Mouse (Mus musculus) limb, embryonic 14.5 days (tissue): ENCODE data around the gene Tufm. TPM values are rescaled to one million over a fixed set of nuclear protein-coding genes. Genes with fewer than 3 reads are reported as not detected.
A peak's percentile ranks its signal among the peaks of the same experiment; 100 is the strongest.

Experiments used
- ATAC-seq: fragments of 200-750 bp; cut with Nextera tagmentation; 2 replicates; pipeline ENCODE4 v1.8.0; 2017; ENCODE audit warnings: low read depth, moderate number of reproducible peaks, moderate TSS enrichment; ENCODE audit not compliant: low FRiP score
- DNase-seq: peaks from one replicate; pipeline ENCODE4 v3.0.0-alpha.2; 2015; ENCODE audit warnings: low spot score
- H3K27ac ChIP-seq: fragments of 300-500 bp; sonication (generic); replicated peaks from 2 replicates; pipeline ENCODE4 v1.5.1; 2014; ENCODE audit warnings: low read depth, mild to moderate bottlenecking, low read length, moderate library complexity, mixed read lengths
- H3K27me3 ChIP-seq: fragments of 300-500 bp; sonication (generic); 2 replicates; pipeline ENCODE4 v1.6.1; 2014; ENCODE audit warnings: low read length, mixed read lengths; ENCODE audit not compliant: control insufficient read depth, insufficient read depth
- H3K36me3 ChIP-seq: fragments of 300-500 bp; sonication (generic); 2 replicates; pipeline ENCODE4 v1.6.1; 2014; ENCODE audit warnings: mild to moderate bottlenecking, low read length, moderate library complexity, mixed read lengths; ENCODE audit not compliant: control insufficient read depth, insufficient read depth
- H3K4me1 ChIP-seq: fragments of 300-500 bp; sonication (generic); 2 replicates; pipeline ENCODE4 v1.6.1; 2014; ENCODE audit warnings: antibody characterized with exemption, low read length, mixed read lengths; ENCODE audit not compliant: control insufficient read depth, insufficient read depth
- H3K4me2 ChIP-seq: fragments of 300-500 bp; sonication (generic); replicated peaks from 2 replicates; pipeline ENCODE4 v1.6.1; 2014; ENCODE audit warnings: low read depth, mild to moderate bottlenecking, low read length, moderate library complexity; ENCODE audit not compliant: severe bottlenecking
- H3K4me3 ChIP-seq: fragments of 300-500 bp; sonication (generic); replicated peaks from 2 replicates; pipeline ENCODE4 v1.5.1; 2014; ENCODE audit warnings: low read length
- H3K9ac ChIP-seq: fragments of 300-500 bp; sonication (generic); 2 replicates; pipeline ENCODE4 v1.6.1; 2014; ENCODE audit warnings: mild to moderate bottlenecking, low read depth, low read length, moderate library complexity; ENCODE audit not compliant: severe bottlenecking
- H3K9me3 ChIP-seq: fragments of 300-500 bp; sonication (generic); 2 replicates; pipeline ENCODE4 v1.6.1; 2016; ENCODE audit warnings: low read length; ENCODE audit not compliant: control insufficient read depth
- POLR2A ChIP-seq: fragments of 200-500 bp; IDR thresholded peaks from 2 replicates; pipeline ENCODE4 v1.8.0; 2012; ENCODE audit warnings: inconsistent platforms, mild to moderate bottlenecking, moderate library complexity, borderline replicate concordance; ENCODE audit not compliant: insufficient read depth, insufficient read length; ENCODE audit errors: extremely low read depth
- WGBS: fragments of 180-500 bp; shearing (Covaris S2); extraction: QIAGEN DNeasy Blood & Tissue Kit; methylation state at CpG from one replicate; pipeline ENCODE4 v1.1.7; 2014; 5-methylcytosine and 5-hydroxymethylcytosine counted together
- polyA plus RNA-seq, 2 experiments: library from polyadenylated mRNA; depleted of rRNA in 1 of 2; stranded (reverse) in 1 of 2; unstranded in 1 of 2; fragments of >200 nt; fragmentation: Nextera tagmentation in 1 of 2; extraction: Ambion mirVana in 1 of 2; gene quantifications; 2 replicates each; pipeline versions ENCODE4 v1.2.1 to v1.2.3; 2012 to 2014

The Tufm gene
- polyA plus RNA-seq, 2 experiments, result 111 to 125 TPM

GRCm38 (mm10) chr7:126461626-126462025, 25.5 kb upstream of the Tufm start:
- H3K4me3 ChIP-seq, result no peak overlapping the region
- peaks cover 5% of the 10 kb centered on the region; the same call in 1 of the 2 replicates for H3K36me3 ChIP-seq
- 70% methylated on average over 3 of the region's 3 CpGs for WGBS
- no peak for TF ChIP-seq POLR2A
- peaks cover 17% of the 10 kb centered on the region for H3K4me1 ChIP-seq
- DNase-seq, result no peak
- H3K4me2 ChIP-seq, result no peak overlapping the region
- H3K27me3 ChIP-seq, result no peaks in the 10 kb centered on the region
- no peak overlapping the region for H3K27ac ChIP-seq
- no peak for ATAC-seq
- H3K9ac ChIP-seq, result 0 out of 2 replicates have a peak overlapping the region, but pooled peaks have one; percentile 12
- H3K9me3 ChIP-seq, result no peaks in the 10 kb centered on the region

- no peak for TF ChIP-seq POLR2A
- 0 out of 2 replicates have a peak within 1 kb of the TSS, but pooled peaks have one; percentile 7 for H3K4me3 ChIP-seq
- WGBS, result 45% methylated on average over 5 of the region's 5 CpGs
- peaks cover 19% of the 10 kb centered on the region for H3K36me3 ChIP-seq
- ATAC-seq (no peak), DNase-seq (no peak)
- H3K4me2 ChIP-seq, result no peak within 1 kb of the TSS
- peak within 1 kb of the TSS; percentile 12; the same call in 1 of the 2 replicates for H3K9ac ChIP-seq
- H3K27me3 ChIP-seq, result no peaks in the 10 kb centered on the region
- no peak within 1 kb of the TSS for H3K27ac ChIP-seq
- H3K4me1 ChIP-seq, result peaks cover 17% of the 10 kb centered on the region
- H3K9me3 ChIP-seq, result no peaks in the 10 kb centered on the region
Observed at GRCm38 (mm10) chr7:126463004-126463403, 24.2 kb upstream of the Tufm start, which contains the start of gene Atp2a1. Gene Atp2a1, minus strand, starts transcription at chr7:126463108.

- ATAC-seq (no peak), DNase-seq (no peak)
- Histone ChIP-seq H3K27me3 (no peaks in the 10 kb centered on the region), H3K4me2 (no peak overlapping the region), H3K9ac (no peak overlapping the region), H3K9me3 (no peaks in the 10 kb centered on the region), H3K4me3 (no peak overlapping the region), H3K4me1 (peaks cover 17% of the 10 kb centered on the region), H3K27ac (no peak overlapping the region), H3K36me3 (peaks cover 24% of the 10 kb centered on the region)
- no peak for TF ChIP-seq POLR2A
- WGBS, result 57% methylated on average over 4 of the region's 4 CpGs
Observed at GRCm38 (mm10) chr7:126463547-126463946, 23.6 kb upstream of the Tufm start.

DNA sequence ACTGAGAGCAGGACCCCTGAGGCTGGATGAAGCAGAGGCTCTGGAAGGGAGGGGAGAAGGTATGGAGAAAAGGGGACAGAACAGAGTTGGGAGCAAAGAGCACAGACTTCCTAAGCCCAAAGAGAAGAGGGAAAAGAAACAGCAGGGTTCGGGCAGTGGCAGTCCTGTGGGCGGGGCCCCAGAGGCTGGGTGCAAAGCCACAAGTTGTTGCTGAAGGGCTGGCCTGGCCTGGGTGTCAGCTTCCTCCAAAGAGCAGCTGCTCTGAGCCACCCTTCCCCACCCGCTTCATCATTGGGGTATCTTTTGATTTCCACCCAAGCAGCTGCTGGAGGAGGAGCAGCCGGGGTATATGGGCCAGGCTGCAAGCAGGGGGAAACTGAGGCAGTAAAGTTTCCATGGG, 23.0 kb upstream of the Tufm start:
- H3K9ac ChIP-seq, result no peak overlapping the region
- no peak overlapping the region for H3K27ac ChIP-seq
- no peak overlapping the region for H3K4me3 ChIP-seq
- no peaks in the 10 kb centered on the region for H3K27me3 ChIP-seq
- peaks cover 17% of the 10 kb centered on the region for H3K4me1 ChIP-seq
- no peak for TF ChIP-seq POLR2A
- ATAC-seq, result no peak
- 45% methylated on average over 4 of the region's 4 CpGs for WGBS
- DNase-seq, result no peak
- H3K36me3 ChIP-seq, result peaks cover 30% of the 10 kb centered on the region
- no peak overlapping the region for H3K4me2 ChIP-seq
- no peaks in the 10 kb centered on the region for H3K9me3 ChIP-seq

DNA sequence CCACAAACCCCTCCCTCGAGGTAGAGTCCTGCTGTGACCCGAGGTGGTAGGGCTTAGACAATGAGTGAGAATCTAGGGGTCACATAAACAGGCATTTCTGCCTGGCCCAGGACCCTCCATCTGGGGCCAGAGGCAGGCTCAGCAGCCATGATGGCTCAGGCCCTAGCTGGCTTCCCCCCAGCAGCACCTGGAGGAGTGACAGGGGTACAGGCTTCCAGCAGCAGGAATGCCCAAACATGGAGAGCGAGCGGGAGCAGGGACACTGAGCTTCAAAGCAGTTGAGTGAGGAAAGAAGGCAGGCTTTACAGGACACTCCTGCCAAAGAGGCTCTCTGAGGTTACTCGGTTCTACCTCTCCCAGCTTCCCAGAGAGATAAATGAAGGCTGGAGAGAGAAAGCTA, 22.3 kb upstream of the Tufm start:
- H3K36me3 ChIP-seq, result peaks cover 37% of the 10 kb centered on the region
- no peak for TF ChIP-seq POLR2A
- no peaks in the 10 kb centered on the region for H3K9me3 ChIP-seq
- no peak overlapping the region for H3K27ac ChIP-seq
- no peak overlapping the region for H3K9ac ChIP-seq
- WGBS, result 40% methylated on average over 5 of the region's 5 CpGs
- no peak for DNase-seq
- no peak overlapping the region for H3K4me3 ChIP-seq
- H3K4me1 ChIP-seq, result peaks cover 17% of the 10 kb centered on the region
- ATAC-seq, result no peak
- no peak overlapping the region for H3K4me2 ChIP-seq
- no peaks in the 10 kb centered on the region for H3K27me3 ChIP-seq
